Mouse (Mus musculus) stomach, postnatal 0 days (tissue): ENCODE data around the gene Cux2. TPM values are rescaled to one million over a fixed set of nuclear protein-coding genes. Genes with fewer than 3 reads are reported as not detected.

Source experiments
- ATAC-seq: fragments of 200-750 bp; cut with Nextera tagmentation; 2 replicates; pipeline ENCODE4 v1.8.0; 2017; ENCODE audit not compliant: low FRiP score, low TSS enrichment
- DNase-seq: peaks from one replicate; pipeline ENCODE4 v3.0.0-alpha.2; 2016; ENCODE audit warnings: low spot score
- H3K27ac ChIP-seq: fragments of 300-500 bp; sonication (generic); replicated peaks from 2 replicates; pipeline ENCODE4 v1.5.1; 2014; ENCODE audit warnings: mild to moderate bottlenecking, control low read depth
- H3K27me3 ChIP-seq: fragments of 300-500 bp; sonication (generic); 2 replicates; pipeline ENCODE4 v1.6.1; 2014; ENCODE audit warnings: low read length; ENCODE audit not compliant: control insufficient read depth, insufficient read depth
- H3K36me3 ChIP-seq: fragments of 300-500 bp; sonication (generic); 2 replicates; pipeline ENCODE4 v1.6.1; 2014; ENCODE audit warnings: low read length, mixed read lengths; ENCODE audit not compliant: control insufficient read depth, insufficient read depth
- H3K4me1 ChIP-seq: fragments of 300-500 bp; sonication (generic); replicated peaks from 2 replicates; pipeline ENCODE4 v1.6.1; 2014; ENCODE audit warnings: antibody characterized with exemption; ENCODE audit not compliant: control insufficient read depth, insufficient read depth
- H3K4me2 ChIP-seq: fragments of 300-500 bp; sonication (generic); replicated peaks from 2 replicates; pipeline ENCODE4 v1.6.1; 2014; ENCODE audit warnings: low read depth, mild to moderate bottlenecking, control low read depth, moderate library complexity
- H3K4me3 ChIP-seq: fragments of 300-500 bp; sonication (generic); 2 replicates; pipeline ENCODE4 v1.5.1; 2014; ENCODE audit warnings: low read depth, low read length, control low read depth
- H3K9ac ChIP-seq: fragments of 300-500 bp; sonication (generic); 2 replicates; pipeline ENCODE4 v1.6.1; 2014; ENCODE audit warnings: mild to moderate bottlenecking, low read length, control low read depth, mixed read lengths
- H3K9me3 ChIP-seq: fragments of 300-500 bp; sonication (generic); 2 replicates; pipeline ENCODE4 v1.6.1; 2016; ENCODE audit warnings: low read length; ENCODE audit not compliant: control insufficient read depth
- CTCF ChIP-seq: IDR thresholded peaks from 2 replicates; pipeline ENCODE4 v1.5.1; 2016; ENCODE audit warnings: antibody characterized with exemption, low read depth, mild to moderate bottlenecking, moderate library complexity
- EP300 ChIP-seq: optimal IDR thresholded peaks from 2 replicates; pipeline ENCODE3; 2016; ENCODE audit warnings: antibody characterized with exemption
- WGBS: fragments of 180-500 bp; shearing (Covaris S2); extraction: QIAGEN DNeasy Blood & Tissue Kit; methylation state at CpG from one replicate; pipeline ENCODE4 v1.1.7; 2014; 5-methylcytosine and 5-hydroxymethylcytosine counted together
- polyA plus RNA-seq: library from polyadenylated mRNA; unstranded; fragments of >200 nt; fragmentation: Nextera tagmentation; extraction: Ambion mirVana; gene quantifications from 2 replicates; pipeline ENCODE4 v1.2.1, GENCODE M21; 2015

The Cux2 gene
- polyA plus RNA-seq, 1 experiment from 2014 or later = 1.2 TPM

DNA sequence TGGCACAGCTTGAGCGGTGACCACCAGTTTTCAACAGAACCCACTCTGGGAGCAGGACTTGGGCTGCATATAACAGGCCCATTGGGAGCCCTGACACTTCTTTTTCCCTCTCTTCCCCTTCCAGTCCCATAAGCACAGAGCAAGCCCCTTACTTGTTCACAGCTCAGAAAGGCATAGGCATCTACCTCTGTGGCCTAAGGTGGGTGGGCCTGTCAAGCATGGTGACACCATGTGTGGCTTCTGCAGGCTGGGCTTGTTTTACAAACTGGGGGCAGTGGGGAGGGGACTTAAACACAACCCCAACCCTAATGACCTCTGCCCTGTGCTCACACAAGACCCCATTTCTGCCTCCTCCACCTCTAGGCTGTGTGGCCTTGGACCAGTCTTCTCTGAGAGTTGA, 226.2 kb downstream of the Cux2 start:
- 92% methylated on average over 1 of the region's 1 CpGs for WGBS
- DNase-seq = no peak
- Histone ChIP-seq H3K9me3 (no peaks in the 10 kb centered on the region), H3K4me2 (no peak overlapping the region), H3K27ac (no peak overlapping the region; the same call in 1 of the 2 replicates), H3K9ac (no peak overlapping the region), H3K4me1 (0 out of 2 replicates have a peak, but pooled peaks cover under 1% of the 10 kb centered on the region), H3K27me3 (no peaks in the 10 kb centered on the region), H3K36me3 (peaks cover 8% of the 10 kb centered on the region), H3K4me3 (no peak overlapping the region)
- TF ChIP-seq CTCF (no peak), EP300 (no peak)
- ATAC-seq = no peak

DNA sequence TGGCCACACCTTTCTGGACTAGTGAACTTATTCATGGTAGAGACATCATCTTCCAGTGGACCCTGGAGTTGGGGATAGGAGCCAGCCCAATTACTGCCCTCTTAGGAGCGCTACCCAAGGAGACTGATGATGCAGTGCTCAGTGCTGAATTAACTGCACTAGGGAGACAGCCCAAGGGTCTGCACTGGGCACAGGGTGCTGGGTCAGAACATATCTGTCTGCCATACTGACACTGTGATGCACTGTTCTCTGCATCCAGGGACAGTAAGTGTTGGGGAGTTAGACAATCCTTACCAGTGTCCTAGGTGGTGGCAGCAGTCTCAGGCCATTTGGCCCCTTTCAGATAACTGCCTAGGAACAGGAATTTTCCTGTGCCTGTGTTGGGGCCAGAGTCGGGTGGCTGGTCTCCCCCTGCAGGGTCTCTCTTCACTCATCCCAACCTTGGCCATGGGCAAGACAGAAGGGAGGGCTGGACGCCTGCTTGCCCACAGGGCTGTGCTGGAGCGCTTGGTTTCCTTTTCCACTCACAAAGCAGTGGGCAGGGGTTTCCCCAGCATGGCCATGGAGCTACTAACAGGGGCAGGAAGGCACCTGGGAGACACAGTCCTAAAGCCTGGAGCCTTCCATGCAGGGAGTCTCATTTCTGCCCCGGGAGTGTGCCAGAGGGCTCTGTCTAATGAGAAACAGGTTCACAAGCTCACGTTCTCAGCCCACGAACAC, 227.0 kb downstream of the Cux2 start:
- Histone ChIP-seq H3K27me3 (no peaks in the 10 kb centered on the region), H3K4me2 (no peak overlapping the region), H3K4me3 (no peak overlapping the region), H3K4me1 (no peaks in the 10 kb centered on the region), H3K9me3 (no peaks in the 10 kb centered on the region), H3K9ac (no peak overlapping the region), H3K36me3 (peaks cover 15% of the 10 kb centered on the region), H3K27ac (no peak overlapping the region)
- 76% methylated on average over 7 of the region's 7 CpGs for WGBS
- no peak for ATAC-seq
- TF ChIP-seq CTCF = no peak
- TF ChIP-seq EP300 = no peak
- no peak for DNase-seq

DNA sequence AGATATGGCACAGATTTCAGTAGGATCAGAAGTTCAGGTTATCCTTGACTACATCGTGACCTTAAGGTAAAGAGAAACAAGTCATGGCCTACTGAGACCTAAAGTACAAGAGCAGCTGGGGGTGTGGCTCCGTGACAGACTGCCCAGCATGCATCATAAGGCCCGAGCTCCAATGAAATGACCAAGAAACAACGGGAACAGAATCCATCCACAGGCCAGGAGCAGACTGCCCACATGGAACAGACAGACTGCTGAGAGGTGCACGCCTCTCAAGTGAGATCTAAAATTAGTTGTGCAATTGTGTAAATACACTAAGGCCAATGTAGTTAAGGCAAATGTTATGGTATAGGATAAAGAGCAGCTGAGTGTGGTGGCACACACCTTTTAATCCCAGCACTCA, 228.3 kb downstream of the Cux2 start:
- ATAC-seq (no peak), DNase-seq (no peak)
- no peak overlapping the region for H3K9ac ChIP-seq
- peaks cover 29% of the 10 kb centered on the region for H3K36me3 ChIP-seq
- TF ChIP-seq EP300 (no peak), CTCF (no peak)
- no peak overlapping the region for H3K27ac ChIP-seq
- H3K9me3 ChIP-seq = no peaks in the 10 kb centered on the region
- H3K27me3 ChIP-seq = no peaks in the 10 kb centered on the region
- H3K4me1 ChIP-seq = no peaks in the 10 kb centered on the region
- H3K4me2 ChIP-seq = no peak overlapping the region
- 61% methylated on average over 5 of the region's 5 CpGs for WGBS
- no peak overlapping the region for H3K4me3 ChIP-seq

DNA sequence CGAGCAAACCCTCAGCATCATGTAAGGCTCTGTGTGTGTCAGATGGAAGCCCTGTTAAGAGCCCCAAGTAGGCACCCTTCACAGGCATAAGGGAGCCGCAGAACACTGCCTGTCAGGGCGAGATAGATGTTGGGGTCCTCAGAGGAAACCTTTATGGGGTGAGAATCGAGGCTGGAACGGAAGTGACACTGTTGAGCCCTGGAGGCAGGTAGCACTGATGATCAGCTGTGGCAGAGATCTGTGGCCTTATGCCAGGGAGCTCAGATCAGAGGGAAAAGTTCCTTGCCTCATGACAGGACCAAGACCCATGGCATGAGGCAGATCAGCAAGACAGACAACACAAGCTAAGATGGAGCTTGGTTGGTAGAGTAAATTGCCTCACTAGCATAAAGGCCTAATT, 228.8 kb downstream of the Cux2 start:
- no peak for DNase-seq
- Histone ChIP-seq H3K4me2 (no peak overlapping the region), H3K27ac (no peak overlapping the region), H3K36me3 (peaks cover 32% of the 10 kb centered on the region), H3K9ac (no peak overlapping the region), H3K4me3 (no peak overlapping the region), H3K4me1 (no peaks in the 10 kb centered on the region), H3K9me3 (no peaks in the 10 kb centered on the region), H3K27me3 (no peaks in the 10 kb centered on the region)
- TF ChIP-seq EP300 = no peak
- TF ChIP-seq CTCF = no peak
- no peak for ATAC-seq
- 88% methylated on average over 5 of the region's 5 CpGs for WGBS

DNA sequence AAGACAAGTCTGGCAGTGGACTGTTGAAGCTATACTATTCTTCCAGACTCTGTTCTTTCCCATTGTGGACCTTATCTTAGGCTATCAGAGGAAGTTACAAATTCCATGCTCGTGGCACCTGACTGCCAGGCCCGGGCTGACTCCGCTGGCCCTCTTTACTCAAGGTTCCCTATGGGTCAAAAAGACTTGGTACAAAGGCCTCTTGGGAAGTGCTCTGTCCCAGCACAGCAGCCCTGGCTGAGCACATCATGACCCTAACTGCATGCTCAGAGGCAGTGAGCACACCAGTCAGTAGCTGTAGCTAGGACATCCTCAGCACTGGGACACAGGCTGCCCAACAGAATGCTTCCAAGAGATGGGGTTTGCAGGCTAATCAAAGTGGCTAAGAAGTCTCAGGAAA, 229.2 kb downstream of the Cux2 start:
- Histone ChIP-seq H3K9me3 (no peaks in the 10 kb centered on the region), H3K4me3 (no peak overlapping the region), H3K27me3 (no peaks in the 10 kb centered on the region), H3K4me2 (no peak overlapping the region), H3K27ac (no peak overlapping the region), H3K9ac (no peak overlapping the region), H3K36me3 (peaks cover 34% of the 10 kb centered on the region), H3K4me1 (no peaks in the 10 kb centered on the region)
- 64% methylated on average over 3 of the region's 3 CpGs for WGBS
- ATAC-seq (no peak), DNase-seq (no peak)
- TF ChIP-seq EP300 (no peak), CTCF (no peak)

DNA sequence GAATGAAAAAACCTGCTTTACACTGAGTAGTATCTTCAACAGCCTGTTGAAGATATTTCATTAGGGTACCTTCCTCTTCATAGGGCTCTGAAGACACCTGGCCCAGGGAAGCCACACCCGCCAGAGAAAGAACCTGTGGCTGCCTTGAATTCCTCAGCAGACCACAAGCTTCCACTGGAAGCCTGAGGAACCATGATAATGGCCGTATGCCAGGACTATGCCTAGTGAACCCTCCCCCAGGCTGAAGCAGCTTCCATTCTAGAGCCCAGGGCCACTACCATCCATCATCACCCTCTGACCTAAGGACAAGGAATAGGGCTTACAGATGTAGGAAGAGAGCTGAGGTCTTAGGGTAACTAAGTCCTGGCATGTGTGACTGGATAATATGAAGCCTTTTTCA, 229.7 kb downstream of the Cux2 start:
- no peaks in the 10 kb centered on the region for H3K27me3 ChIP-seq
- TF ChIP-seq CTCF (no peak), EP300 (no peak)
- H3K4me2 ChIP-seq = no peak overlapping the region
- H3K27ac ChIP-seq = no peak overlapping the region
- H3K4me1 ChIP-seq = no peaks in the 10 kb centered on the region
- H3K4me3 ChIP-seq = no peak overlapping the region
- DNase-seq (no peak), ATAC-seq (no peak)
- no peaks in the 10 kb centered on the region for H3K9me3 ChIP-seq
- peaks cover 34% of the 10 kb centered on the region for H3K36me3 ChIP-seq
- no peak overlapping the region for H3K9ac ChIP-seq
- 49% methylated on average over 2 of the region's 2 CpGs for WGBS
